Mouse (Mus musculus) left cerebral cortex, postnatal 10 days (tissue): Measurements from ENCODE around the gene Acly. TPM values are rescaled to one million over a fixed set of nuclear protein-coding genes. Genes with fewer than 3 reads are reported as not detected.
"Not testable (repeated sequence)": the region's sequence is repeated elsewhere in the genome, so short reads cannot be mapped to it uniquely, and the experiment has no call there.

Experiments used
- DNase-seq, 2 experiments: peaks; one replicate each; pipeline ENCODE4 v3.0.0; 2021 to 2022; ENCODE audit warnings: low spot score in 2 of 2, mixed read lengths in 1 of 2; ENCODE audit errors: extremely low spot score in 1 of 2
- intact Hi-C: fragments of 180-260 bp; cut with DNase I; formaldehyde crosslinking; loops from one replicate; pipeline ENCODE4 v1.15.1; 2025
- total RNA-seq, 2 experiments: library from RNA; stranded (reverse); gene quantifications; 2 replicates each; pipeline ENCODE4 v1.2.3; 2021

Gene Acly
- total RNA-seq, 2 experiments from 2014 or later: 138 to 151 TPM

GRCm38 (mm10) chr11:100550101-100550500 lies 22.3 kb upstream of the Acly start:
- intact Hi-C loops: no loop called here
- DNase-seq: no peak

DNA sequence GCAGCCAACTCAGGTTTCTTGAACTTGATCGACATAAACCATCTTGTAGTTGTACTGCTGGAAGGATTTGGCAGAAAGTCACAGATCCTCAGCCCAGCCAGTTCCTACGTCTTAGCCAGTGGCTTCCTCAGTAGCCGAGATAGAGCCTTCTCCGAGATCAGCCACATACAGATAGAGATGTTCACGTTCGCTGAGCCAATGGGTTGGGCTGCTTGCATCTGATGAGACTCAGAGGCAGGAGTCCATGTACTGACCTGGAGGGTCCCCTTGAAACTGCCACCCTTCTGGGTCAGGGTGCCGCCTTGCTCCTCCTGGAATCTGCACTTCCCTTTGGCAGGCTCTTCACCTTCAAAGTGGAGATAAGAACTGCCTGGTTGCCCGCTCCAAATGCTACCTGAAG lies 21.7 kb upstream of the Acly start:
- no peak for DNase-seq
- intact Hi-C loops: no loop called here

DNA sequence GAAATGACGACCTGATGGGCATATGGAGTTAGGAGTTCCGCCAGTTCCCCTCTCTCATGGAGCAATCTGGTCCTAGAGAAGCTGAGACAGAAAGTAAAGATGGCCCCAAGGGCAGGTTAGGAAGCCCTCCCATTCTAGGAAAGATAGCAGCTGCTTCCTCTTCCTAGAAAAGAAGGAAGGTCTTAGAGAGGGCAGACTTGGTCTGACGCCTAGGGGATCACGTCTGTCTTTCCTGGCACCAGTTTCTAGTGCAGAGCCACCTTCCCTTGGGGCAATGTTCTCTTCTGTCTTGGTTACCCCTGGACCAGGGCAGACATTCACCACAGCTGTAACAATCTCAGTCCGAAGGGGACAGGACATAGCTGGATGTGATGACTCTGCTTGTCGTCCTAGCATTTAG lies 20.3 kb upstream of the Acly start:
- intact Hi-C loops: no loop called here

DNA sequence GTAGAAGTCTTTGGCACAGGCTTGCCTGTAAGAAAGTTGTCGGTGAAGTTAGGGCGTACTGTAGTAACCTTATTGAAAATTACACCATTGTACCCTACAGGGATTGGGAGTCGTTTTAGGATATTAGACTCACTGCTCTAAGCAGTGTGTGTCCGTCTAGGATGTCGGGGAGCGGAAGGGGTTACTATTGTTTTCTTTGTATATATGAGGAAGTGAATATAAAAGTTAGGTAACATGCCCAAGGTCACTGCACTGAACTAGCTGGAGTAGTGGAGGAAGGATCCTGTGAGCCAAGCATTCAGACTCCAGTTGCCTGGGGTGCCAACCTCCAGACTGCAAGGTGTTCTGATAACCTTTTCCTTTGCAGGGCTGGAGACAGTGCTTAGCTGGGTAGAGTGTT lies 19.2 kb upstream of the Acly start:
- DNase-seq: no peak
- intact Hi-C loops: no loop called here

More for the DNA sequence above, 20.3 kb upstream of the Acly start:
- no peak for DNase-seq

GRCm38 (mm10) chr11:100545746-100546085 lies 17.9 kb upstream of the Acly start:
- intact Hi-C loops: no loop called here
- no peak for DNase-seq

DNA sequence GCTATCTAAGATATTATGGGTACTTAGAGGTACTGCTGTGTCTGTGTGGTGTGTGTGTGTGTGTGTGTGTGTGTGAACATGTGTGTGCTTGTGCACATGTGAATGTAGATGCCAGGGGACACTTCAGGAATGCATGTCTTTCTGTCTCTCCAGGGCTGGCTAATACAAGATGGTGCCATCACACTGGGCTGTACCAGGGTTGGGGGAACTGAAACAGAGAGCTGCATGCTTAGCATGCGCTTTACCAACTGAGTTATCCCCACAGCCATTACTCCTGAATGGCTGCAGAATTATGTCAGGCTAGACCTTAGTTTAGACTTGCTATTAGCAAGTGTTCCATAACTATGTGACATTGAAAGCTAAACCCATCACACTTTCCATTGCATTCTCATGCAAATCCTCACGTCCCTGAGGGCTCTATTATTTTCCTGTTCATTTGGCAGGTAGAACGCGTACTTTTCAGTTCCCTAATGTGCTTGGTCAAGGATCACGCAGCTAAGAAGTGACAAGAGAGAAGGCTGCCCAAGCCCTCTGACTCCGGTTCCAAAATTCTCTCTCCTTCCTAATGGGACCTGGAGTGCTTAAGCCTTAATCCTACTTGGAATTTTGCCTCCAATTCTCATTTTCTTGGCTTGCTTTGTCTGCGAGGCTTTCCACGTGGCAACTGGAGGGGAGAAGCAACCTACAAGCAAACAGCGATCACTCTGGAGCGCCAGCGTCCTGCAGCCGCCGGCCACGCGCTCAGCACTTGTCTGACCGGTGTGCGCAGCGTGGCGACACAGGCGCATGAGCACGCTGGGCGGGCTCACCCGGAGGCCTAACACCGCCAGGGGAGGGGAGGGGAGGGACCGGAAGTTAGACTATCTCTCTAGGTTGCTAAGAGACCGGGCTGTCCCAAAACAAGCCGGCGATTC lies 17.3 kb upstream of the Acly start, which contains the start of gene Ttc25:
Ttc25 (plus strand) TSS at position 776 of the 914 bp plus-strand sequence.
- intact Hi-C loops: no loop called here
- peak; percentile 72 to 91 for DNase-seq

GRCm38 (mm10) chr11:100541577-100541976 lies 13.8 kb upstream of the Acly start:
- DNase-seq: no peak

GRCm38 (mm10) chr11:100540966-100541365 lies 13.2 kb upstream of the Acly start:
- intact Hi-C loops: no loop called here
- DNase-seq: no peak

More at GRCm38 (mm10) chr11:100541577-100541976, 13.8 kb upstream of the Acly start:
- intact Hi-C loops: no loop called here

- intact Hi-C loops: no loop called here
Observed at GRCm38 (mm10) chr11:100536466-100536865, 8.7 kb upstream of the Acly start.

GRCm38 (mm10) chr11:100535996-100536395 lies 8.2 kb upstream of the Acly start:
- intact Hi-C loops: no loop called here
- no peak for DNase-seq

More at GRCm38 (mm10) chr11:100536466-100536865, 8.7 kb upstream of the Acly start:
- DNase-seq: no peak

- intact Hi-C loops, DNase-seq: not testable (repeated sequence)
Observed at GRCm38 (mm10) chr11:100534821-100535220, 7.0 kb upstream of the Acly start.

DNA sequence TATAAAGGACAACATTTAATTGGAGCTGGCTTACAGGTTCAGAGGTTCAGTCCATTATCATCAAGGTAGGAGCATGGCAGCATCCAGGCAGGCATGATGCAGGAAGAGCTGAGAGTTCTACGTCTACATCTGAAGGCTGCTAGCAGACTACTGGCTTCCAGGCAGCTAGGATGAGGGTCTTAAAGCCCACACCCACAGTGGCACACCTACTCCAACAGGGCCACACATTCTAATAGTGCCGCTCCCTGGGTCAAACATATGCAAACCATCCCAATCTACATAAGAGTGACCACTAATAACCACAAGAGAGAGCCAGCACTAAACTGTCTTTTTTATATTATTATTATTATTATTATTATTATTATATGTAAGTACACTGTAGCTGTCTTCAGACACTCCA lies 6.6 kb upstream of the Acly start:
- intact Hi-C loops: not testable (repeated sequence)

GRCm38 (mm10) chr11:100533871-100534270 lies 6.1 kb upstream of the Acly start:
- DNase-seq: no peak
- intact Hi-C loops: no loop called here

More for the DNA sequence above, 6.6 kb upstream of the Acly start:
- not testable (repeated sequence) for DNase-seq

GRCm38 (mm10) chr11:100528375-100529165 lies 770 bp upstream of the Acly start:
- no peak for DNase-seq
- intact Hi-C loops: no loop called here

GRCm38 (mm10) chr11:100527066-100527457 lies 738 bp downstream of the Acly start:
- intact Hi-C loops: no loop called here
- DNase-seq: peak; percentile 47 to 78

GRCm38 (mm10) chr11:100526052-100526816 lies 1.6 kb downstream of the Acly start:
- no peak for DNase-seq
- intact Hi-C loops: no loop called here

GRCm38 (mm10) chr11:100524987-100525630 lies 2.7 kb downstream of the Acly start:
- intact Hi-C loops: no loop called here
- DNase-seq: no peak

GRCm38 (mm10) chr11:100524358-100524757 lies 3.4 kb downstream of the Acly start:
- DNase-seq: no peak
- intact Hi-C loops: no loop called here

- intact Hi-C loops: no loop called here
- DNase-seq: no peak
Observed at GRCm38 (mm10) chr11:100520838-100521237, 7.0 kb downstream of the Acly start.
